Mouse (Mus musculus) megakaryocyte, embryonic 14.5 days (primary cell): ENCODE data around the gene Tfap2a.

Experiments used
- FLI1 ChIP-seq: IDR thresholded peaks from 2 replicates; pipeline ENCODE4 v1.6.1; 2012; ENCODE audit warnings: low read length, inconsistent platforms, mixed read lengths
- GATA1 ChIP-seq: IDR thresholded peaks from 3 replicates; pipeline ENCODE4 v1.6.1; 2012; ENCODE audit warnings: mixed read lengths, low read length, inconsistent platforms, borderline replicate concordance

DNA sequence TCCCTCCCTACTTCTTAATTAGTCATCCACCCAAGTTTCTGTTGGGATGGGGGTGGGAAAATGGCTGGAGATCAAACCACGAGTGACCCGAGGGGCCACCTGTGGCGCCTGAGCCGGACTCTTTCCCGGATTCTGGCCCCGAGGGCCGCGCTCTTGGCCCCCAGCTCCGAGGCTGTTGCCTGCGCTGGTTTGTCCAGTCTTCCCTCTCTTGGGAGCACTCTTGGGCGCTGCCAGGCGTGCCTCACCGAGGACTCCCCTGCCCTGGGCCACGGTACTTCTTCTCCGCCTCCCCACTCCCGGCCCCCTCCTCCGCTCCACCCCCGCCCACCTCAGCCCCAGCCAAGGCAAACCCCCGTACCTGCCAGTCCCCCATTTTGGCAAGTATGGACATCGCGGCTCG is 415 bp downstream of the Tfap2a start:
- TF ChIP-seq GATA1 (no peak), FLI1 (no peak)
